Mouse (Mus musculus): ENCODE data around the gene Efcab8.

- TF ChIP-seq CTCF (IDR thresholded peaks at IDR 0.05; ENCODE audit: low read depth): no peak
- no peak for TF ChIP-seq EP300 (IDR thresholded peaks at IDR 0.05; ENCODE audit: low read depth)
Observed at GRCm38 (mm10) chr2:153833291-153833690, 53.6 kb downstream of the Efcab8 start.

Data from heart, postnatal 0 days (tissue).